Mouse (Mus musculus) thymus, adult 2 months (tissue): ENCODE measurements around the gene Polr3b.

Experiments used
- CTCF ChIP-seq: fragments of 200-500 bp; IDR thresholded peaks from 2 replicates; pipeline ENCODE4 v1.5.1; 2012; ENCODE audit warnings: mild to moderate bottlenecking, control low read depth, low read length, moderate library complexity, borderline replicate concordance; ENCODE audit not compliant: control insufficient read depth, poor library complexity, insufficient read depth; ENCODE audit errors: extremely low read depth
- POLR2A ChIP-seq: fragments of 200-500 bp; IDR thresholded peaks from 2 replicates; pipeline ENCODE4 v1.6.1; 2012; ENCODE audit warnings: mild to moderate bottlenecking, low read length, control low read depth, moderate library complexity; ENCODE audit not compliant: control insufficient read depth, poor library complexity, insufficient read depth; ENCODE audit errors: extremely low read depth

GRCm38 (mm10) chr10:84713043-84713442, 91.0 kb downstream of the Polr3b start:
- TF ChIP-seq CTCF, result no peak
- no peak for TF ChIP-seq POLR2A
